Mouse (Mus musculus) heart, adult 2 months (tissue): ENCODE measurements around the gene Vmn1r151.
"Not testable (repeated sequence)": the region's sequence is repeated elsewhere in the genome, so short reads cannot be mapped to it uniquely, and the experiment has no call there.

Experiments
- CTCF ChIP-seq: fragments of 200-600 bp; IDR thresholded peaks from 2 replicates; pipeline ENCODE4 v1.8.1; 2022; ENCODE audit warnings: antibody characterized with exemption, mild to moderate bottlenecking, moderate library complexity
- POLR2A ChIP-seq: fragments of 200-500 bp; IDR thresholded peaks from 2 replicates; pipeline ENCODE4 v1.6.1; 2011; ENCODE audit warnings: mild to moderate bottlenecking, low read depth, low read length, control low read depth; ENCODE audit not compliant: insufficient read depth

DNA sequence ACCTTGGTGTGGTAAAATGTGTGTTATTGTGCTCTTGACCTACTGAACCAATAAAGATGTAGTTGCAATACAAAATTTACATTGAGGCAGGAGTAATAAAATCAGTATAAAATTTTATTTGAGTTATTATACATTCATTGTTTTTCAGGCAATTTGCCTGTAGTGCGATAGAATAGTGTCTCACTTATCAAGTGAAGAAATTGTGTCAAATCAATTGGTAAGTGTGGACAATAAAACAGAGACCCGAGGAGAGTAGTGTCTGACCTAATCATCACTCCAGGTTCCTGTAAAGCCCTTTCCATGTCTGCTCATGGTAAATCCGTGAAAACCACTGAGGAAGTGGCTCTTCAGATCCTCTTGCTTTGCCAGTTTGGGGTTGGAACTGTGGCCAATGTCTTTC lies 23.2 kb upstream of the Vmn1r151 start, which contains the start of gene Vmn1r152:
- TF ChIP-seq POLR2A, CTCF: not testable (repeated sequence)
